Mouse (Mus musculus) limb, embryonic 13.5 days (tissue): ENCODE measurements around the gene Snrpd3. TPM values are rescaled to one million over a fixed set of nuclear protein-coding genes. Genes with fewer than 3 reads are reported as not detected.
"Not testable (repeated sequence)": the region's sequence is repeated elsewhere in the genome, so short reads cannot be mapped to it uniquely, and the experiment has no call there.

Source experiments
- ATAC-seq: fragments of 200-750 bp; cut with Nextera tagmentation; 2 replicates; pipeline ENCODE4 v1.8.0; 2017; ENCODE audit warnings: low read depth, moderate number of reproducible peaks, moderate TSS enrichment; ENCODE audit not compliant: low FRiP score
- H3K27ac ChIP-seq: fragments of 300-500 bp; sonication (generic); 2 replicates; pipeline ENCODE4 v1.5.1; 2015; ENCODE audit warnings: inconsistent platforms, mild to moderate bottlenecking, moderate library complexity
- H3K27me3 ChIP-seq: fragments of 300-500 bp; sonication (generic); 2 replicates; pipeline ENCODE4 v1.6.1; 2015; ENCODE audit warnings: mild to moderate bottlenecking, inconsistent platforms
- H3K36me3 ChIP-seq: fragments of 300-500 bp; sonication (generic); 2 replicates; pipeline ENCODE4 v1.6.1; 2015; ENCODE audit warnings: inconsistent platforms, mild to moderate bottlenecking, moderate library complexity
- H3K4me1 ChIP-seq: fragments of 300-500 bp; sonication (generic); 2 replicates; pipeline ENCODE4 v1.6.1; 2015; ENCODE audit warnings: inconsistent platforms
- H3K4me2 ChIP-seq: fragments of 300-500 bp; sonication (generic); replicated peaks from 2 replicates; pipeline ENCODE4 v1.6.1; 2015; ENCODE audit warnings: inconsistent platforms, mild to moderate bottlenecking, moderate library complexity
- H3K4me3 ChIP-seq: fragments of 300-500 bp; sonication (generic); 2 replicates; pipeline ENCODE4 v1.5.1; 2015; ENCODE audit warnings: moderate library complexity, mild to moderate bottlenecking, inconsistent platforms
- H3K9ac ChIP-seq: fragments of 300-500 bp; sonication (generic); 2 replicates; pipeline ENCODE4 v1.6.1; 2015; ENCODE audit warnings: mild to moderate bottlenecking, inconsistent platforms
- H3K9me3 ChIP-seq: fragments of 300-500 bp; sonication (generic); 2 replicates; pipeline ENCODE4 v1.6.1; 2016; ENCODE audit warnings: inconsistent platforms
- WGBS: fragments of 180-500 bp; shearing (Covaris S2); methylation state at CpG from one replicate; pipeline ENCODE4 v1.1.7; 2015; 5-methylcytosine and 5-hydroxymethylcytosine counted together
- polyA plus RNA-seq: library from polyadenylated mRNA; unstranded; fragments of >200 nt; fragmentation: Nextera tagmentation; extraction: Ambion mirVana; gene quantifications from 2 replicates; pipeline ENCODE4 v1.2.1, GENCODE M21; 2015

Gene Snrpd3
- polyA plus RNA-seq, 1 experiment from 2014 or later = 192 TPM

- H3K4me2 ChIP-seq = no peak overlapping the region
- H3K4me3 ChIP-seq = no peak overlapping the region
- peaks cover 29% of the 10 kb centered on the region for H3K36me3 ChIP-seq
- no peaks in the 10 kb centered on the region for H3K4me1 ChIP-seq
- WGBS = 94% methylated on average over 7 of the region's 7 CpGs
- no peaks in the 10 kb centered on the region for H3K9me3 ChIP-seq
- H3K27ac ChIP-seq = no peak overlapping the region
- no peak overlapping the region for H3K9ac ChIP-seq
- no peak for ATAC-seq
- no peaks in the 10 kb centered on the region for H3K27me3 ChIP-seq
Measured at GRCm38 (mm10) chr10:75503692-75504091, 13.7 kb upstream of the Snrpd3 start.

- 85% methylated on average over 8 of the region's 8 CpGs for WGBS
- H3K4me1 ChIP-seq = no peaks in the 10 kb centered on the region
- no peak overlapping the region for H3K4me3 ChIP-seq
- H3K27me3 ChIP-seq = no peaks in the 10 kb centered on the region
- H3K9ac ChIP-seq = no peak overlapping the region
- ATAC-seq = no peak
- no peaks in the 10 kb centered on the region for H3K9me3 ChIP-seq
- H3K4me2 ChIP-seq = no peak overlapping the region
- peaks cover 37% of the 10 kb centered on the region for H3K36me3 ChIP-seq
- H3K27ac ChIP-seq = no peak overlapping the region
Measured at GRCm38 (mm10) chr10:75504234-75505129, 12.9 kb upstream of the Snrpd3 start.

GRCm38 (mm10) chr10:75505130-75505495 lies 12.2 kb upstream of the Snrpd3 start:
- no peak overlapping the region for H3K4me2 ChIP-seq
- no peak for ATAC-seq

GRCm38 (mm10) chr10:75505928-75506327 lies 11.4 kb upstream of the Snrpd3 start:
- not testable (repeated sequence) for H3K4me3 ChIP-seq, ATAC-seq, H3K27me3 ChIP-seq, H3K9ac ChIP-seq, H3K4me1 ChIP-seq, H3K4me2 ChIP-seq, H3K9me3 ChIP-seq, H3K27ac ChIP-seq
- peaks cover 52% of the 10 kb centered on the region for H3K36me3 ChIP-seq
- 91% methylated on average over 3 of the region's 3 CpGs for WGBS

More at GRCm38 (mm10) chr10:75505130-75505495, 12.2 kb upstream of the Snrpd3 start:
- H3K9ac ChIP-seq = no peak overlapping the region
- no peak overlapping the region for H3K4me3 ChIP-seq
- peaks cover 44% of the 10 kb centered on the region for H3K36me3 ChIP-seq
- WGBS = 64% methylated on average over 3 of the region's 3 CpGs
- H3K9me3 ChIP-seq = no peaks in the 10 kb centered on the region
- no peaks in the 10 kb centered on the region for H3K4me1 ChIP-seq
- no peaks in the 10 kb centered on the region for H3K27me3 ChIP-seq
- H3K27ac ChIP-seq = no peak overlapping the region

- H3K27me3 ChIP-seq = no peaks in the 10 kb centered on the region
- no peak for ATAC-seq
- 91% methylated on average over 7 of the region's 7 CpGs for WGBS
Measured at GRCm38 (mm10) chr10:75510446-75510845, 6.9 kb upstream of the Snrpd3 start.

GRCm38 (mm10) chr10:75511060-75511459 lies 6.3 kb upstream of the Snrpd3 start:
- ATAC-seq = no peak
- no peak overlapping the region for H3K9ac ChIP-seq
- 81% methylated on average over 9 of the region's 9 CpGs for WGBS
- no peaks in the 10 kb centered on the region for H3K9me3 ChIP-seq
- H3K27me3 ChIP-seq = no peaks in the 10 kb centered on the region
- H3K27ac ChIP-seq = no peak overlapping the region
- peaks cover 7% of the 10 kb centered on the region for H3K4me1 ChIP-seq
- peaks cover 67% of the 10 kb centered on the region for H3K36me3 ChIP-seq
- H3K4me3 ChIP-seq = no peak overlapping the region
- no peak overlapping the region for H3K4me2 ChIP-seq

More at GRCm38 (mm10) chr10:75510446-75510845, 6.9 kb upstream of the Snrpd3 start:
- H3K9me3 ChIP-seq = no peaks in the 10 kb centered on the region
- H3K36me3 ChIP-seq = peaks cover 68% of the 10 kb centered on the region
- no peak overlapping the region for H3K9ac ChIP-seq
- no peak overlapping the region for H3K4me2 ChIP-seq
- H3K27ac ChIP-seq = no peak overlapping the region
- H3K4me3 ChIP-seq = no peak overlapping the region
- H3K4me1 ChIP-seq = peaks cover under 1% of the 10 kb centered on the region; the same call in 1 of the 2 replicates

GRCm38 (mm10) chr10:75511897-75512296 lies 5.5 kb upstream of the Snrpd3 start:
- no peaks in the 10 kb centered on the region for H3K27me3 ChIP-seq
- no peak overlapping the region for H3K27ac ChIP-seq
- H3K9ac ChIP-seq = no peak overlapping the region
- 90% methylated on average over 7 of the region's 7 CpGs for WGBS
- no peak overlapping the region for H3K4me3 ChIP-seq
- no peaks in the 10 kb centered on the region for H3K9me3 ChIP-seq
- peaks cover 59% of the 10 kb centered on the region for H3K36me3 ChIP-seq
- peaks cover 13% of the 10 kb centered on the region for H3K4me1 ChIP-seq
- H3K4me2 ChIP-seq = no peak overlapping the region
- ATAC-seq = no peak

- peaks cover 50% of the 10 kb centered on the region for H3K36me3 ChIP-seq
Measured at GRCm38 (mm10) chr10:75512796-75513195, 4.6 kb upstream of the Snrpd3 start.

GRCm38 (mm10) chr10:75513306-75514067 lies 3.9 kb upstream of the Snrpd3 start:
- Histone ChIP-seq H3K4me1 (peaks cover 13% of the 10 kb centered on the region), H3K36me3 (peaks cover 43% of the 10 kb centered on the region), H3K27me3 (no peaks in the 10 kb centered on the region), H3K27ac (no peak overlapping the region), H3K4me3 (no peak overlapping the region), H3K9ac (no peak overlapping the region), H3K4me2 (no peak overlapping the region), H3K9me3 (no peaks in the 10 kb centered on the region)
- ATAC-seq = no peak
- 89% methylated on average over 8 of the region's 8 CpGs for WGBS

More at GRCm38 (mm10) chr10:75512796-75513195, 4.6 kb upstream of the Snrpd3 start:
- no peak for ATAC-seq
- Histone ChIP-seq H3K9ac (no peak overlapping the region), H3K4me3 (no peak overlapping the region), H3K27ac (no peak overlapping the region), H3K27me3 (no peaks in the 10 kb centered on the region), H3K4me1 (peaks cover 13% of the 10 kb centered on the region), H3K4me2 (no peak overlapping the region), H3K9me3 (no peaks in the 10 kb centered on the region)
- 90% methylated on average over 7 of the region's 7 CpGs for WGBS

GRCm38 (mm10) chr10:75514361-75514760 lies 3.0 kb upstream of the Snrpd3 start:
- Histone ChIP-seq H3K27ac (no peak overlapping the region), H3K4me2 (no peak overlapping the region), H3K4me3 (no peak overlapping the region), H3K27me3 (no peaks in the 10 kb centered on the region), H3K9ac (no peak overlapping the region), H3K36me3 (peaks cover 37% of the 10 kb centered on the region), H3K9me3 (no peaks in the 10 kb centered on the region), H3K4me1 (peaks cover 22% of the 10 kb centered on the region)
- no peak for ATAC-seq
- 81% methylated on average over 7 of the region's 7 CpGs for WGBS

GRCm38 (mm10) chr10:75515216-75516037 lies 1.9 kb upstream of the Snrpd3 start:
- H3K4me2 ChIP-seq = peak overlapping the region; percentile 95

More at GRCm38 (mm10) chr10:75515216-75516037, 1.9 kb upstream of the Snrpd3 start:
- Histone ChIP-seq H3K9me3 (no peaks in the 10 kb centered on the region), H3K36me3 (peaks cover 37% of the 10 kb centered on the region), H3K4me1 (peaks cover 28% of the 10 kb centered on the region), H3K9ac (peak overlapping the region; percentile 89; the same call in 1 of the 2 replicates), H3K27ac (no peak overlapping the region), H3K4me3 (peak overlapping the region; percentile 68), H3K27me3 (no peaks in the 10 kb centered on the region)
- ATAC-seq = no peak
- 63% methylated on average over 4 of the region's 4 CpGs for WGBS
